Mouse (Mus musculus) E14TG2a.4 (cell line): ENCODE measurements around the gene Heatr5b.

Experiments
- CTCF ChIP-seq: conservative IDR thresholded peaks from 2 replicates; pipeline ENCODE4 v1.5.1; 2014; ENCODE audit warnings: low read length
- POU5F1 ChIP-seq: IDR thresholded peaks from 2 replicates; pipeline ENCODE4 v1.6.1; 2014; ENCODE audit warnings: low read length, borderline replicate concordance

DNA sequence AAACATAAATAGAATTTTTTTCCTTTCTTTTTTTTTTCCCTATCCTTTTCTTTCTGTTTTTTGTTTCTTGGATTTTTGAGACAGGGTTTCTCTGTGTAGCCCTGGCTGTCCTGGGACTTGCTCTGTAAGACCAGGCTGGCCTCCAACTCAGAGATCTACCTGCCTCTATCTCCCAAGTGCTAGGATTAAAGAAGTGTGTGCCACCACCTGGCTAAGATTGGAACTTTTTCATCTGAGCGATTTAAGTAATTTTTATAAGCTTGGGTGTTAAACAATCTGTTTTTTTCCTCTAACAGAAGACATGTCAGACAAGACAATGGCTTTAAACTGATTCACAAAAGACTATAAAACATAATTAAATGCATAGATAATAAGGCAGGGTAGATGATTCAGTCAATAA lies 96.7 kb downstream of the Heatr5b start:
- TF ChIP-seq CTCF, result no peak
- TF ChIP-seq POU5F1, result no peak
